Mouse (Mus musculus): ENCODE measurements around the gene Gbgt1. TPM values are rescaled to one million over a fixed set of nuclear protein-coding genes. Genes with fewer than 3 reads are reported as not detected.
A peak's percentile ranks its signal among the peaks of the same experiment; 100 is the strongest.

Gene Gbgt1
- polyA plus RNA-seq (2015; fragmentation: Nextera tagmentation; extraction: Ambion mirVana), result 1.2 and 1.4 TPM in 2 replicates

GRCm38 (mm10) chr2:28496671-28497070 is at the start of gene Gbgt1:
TSS of gene Gbgt1 (plus strand) at chr2:28496891.
- no peak within 1 kb of the TSS for H3K4me3 ChIP-seq (ENCODE audit: low read depth, low read length)
- H3K9me3 ChIP-seq (ENCODE audit: low read length), result no peaks in the 10 kb centered on the region
- H3K4me2 ChIP-seq (replicated peaks; ENCODE audit: low read depth, low read length), result 0 out of 2 replicates have a peak within 1 kb of the TSS, but pooled peaks have one; percentile 1
- no peaks in the 10 kb centered on the region for H3K4me1 ChIP-seq (ENCODE audit: insufficient read depth, low read depth, low read length)
- H3K36me3 ChIP-seq (ENCODE audit: insufficient read depth, low read length), result no peaks in the 10 kb centered on the region
- no peaks in the 10 kb centered on the region for H3K27me3 ChIP-seq (replicated peaks; ENCODE audit: insufficient read depth, low read length)
- H3K27ac ChIP-seq (ENCODE audit: low read length), result no peak within 1 kb of the TSS
- TF ChIP-seq CTCF (IDR thresholded peaks at IDR 0.05) (no peak), EP300 (IDR thresholded peaks at IDR 0.05) (no peak)
- H3K9ac ChIP-seq (replicated peaks; ENCODE audit: low read depth), result no peak within 1 kb of the TSS
- ATAC-seq (peak; percentile 17), DNase-seq (ENCODE audit: low spot score) (peak; percentile 30)
- 67% methylated on average over 5 of the region's 5 CpGs for WGBS

- Histone ChIP-seq H3K4me1 (ENCODE audit: insufficient read depth, low read depth, low read length) (no peaks in the 10 kb centered on the region), H3K4me2 (replicated peaks; ENCODE audit: low read depth, low read length) (peak overlapping the region; percentile 98), H3K9me3 (ENCODE audit: low read length) (no peaks in the 10 kb centered on the region), H3K36me3 (ENCODE audit: insufficient read depth, low read length) (no peaks in the 10 kb centered on the region), H3K27ac (ENCODE audit: low read length) (peak overlapping the region; percentile 75; the same call in 1 of the 2 replicates), H3K27me3 (replicated peaks; ENCODE audit: insufficient read depth, low read length) (no peaks in the 10 kb centered on the region), H3K9ac (replicated peaks; ENCODE audit: low read depth) (peak overlapping the region; percentile 58), H3K4me3 (ENCODE audit: low read depth, low read length) (peak overlapping the region; percentile 68)
- ATAC-seq (no peak), DNase-seq (ENCODE audit: low spot score) (no peak)
- 7% methylated on average over 11 of the region's 11 CpGs for WGBS
- TF ChIP-seq CTCF (IDR thresholded peaks at IDR 0.05) (no peak), EP300 (IDR thresholded peaks at IDR 0.05) (no peak)
These were observed 49.4 kb upstream of the Gbgt1 start for GRCm38 (mm10) chr2:28447315-28447670.

GRCm38 (mm10) chr2:28451663-28452062 is 45.0 kb upstream of the Gbgt1 start:
- no peaks in the 10 kb centered on the region for H3K4me1 ChIP-seq (ENCODE audit: insufficient read depth, low read depth, low read length)
- H3K27me3 ChIP-seq (replicated peaks; ENCODE audit: insufficient read depth, low read length), result no peaks in the 10 kb centered on the region
- WGBS, result 90% methylated on average over 11 of the region's 11 CpGs
- ATAC-seq (no peak), DNase-seq (ENCODE audit: low spot score) (no peak)
- no peak overlapping the region for H3K4me2 ChIP-seq (replicated peaks; ENCODE audit: low read depth, low read length)
- no peak overlapping the region for H3K4me3 ChIP-seq (ENCODE audit: low read depth, low read length)
- TF ChIP-seq EP300 (IDR thresholded peaks at IDR 0.05) (no peak), CTCF (IDR thresholded peaks at IDR 0.05) (no peak)
- no peaks in the 10 kb centered on the region for H3K36me3 ChIP-seq (ENCODE audit: insufficient read depth, low read length)
- H3K9ac ChIP-seq (replicated peaks; ENCODE audit: low read depth), result no peak overlapping the region
- no peak overlapping the region for H3K27ac ChIP-seq (ENCODE audit: low read length)
- no peaks in the 10 kb centered on the region for H3K9me3 ChIP-seq (ENCODE audit: low read length)

GRCm38 (mm10) chr2:28453539-28453938 is 43.2 kb upstream of the Gbgt1 start:
- no peaks in the 10 kb centered on the region for H3K36me3 ChIP-seq (ENCODE audit: insufficient read depth, low read length)
- H3K27me3 ChIP-seq (replicated peaks; ENCODE audit: insufficient read depth, low read length), result no peaks in the 10 kb centered on the region
- TF ChIP-seq CTCF (IDR thresholded peaks at IDR 0.05) (no peak), EP300 (IDR thresholded peaks at IDR 0.05) (no peak)
- WGBS, result 90% methylated on average over 6 of the region's 6 CpGs
- H3K4me2 ChIP-seq (replicated peaks; ENCODE audit: low read depth, low read length), result no peak overlapping the region
- no peaks in the 10 kb centered on the region for H3K4me1 ChIP-seq (ENCODE audit: insufficient read depth, low read depth, low read length)
- no peak overlapping the region for H3K27ac ChIP-seq (ENCODE audit: low read length)
- H3K9me3 ChIP-seq (ENCODE audit: low read length), result no peaks in the 10 kb centered on the region
- ATAC-seq, result no peak
- no peak overlapping the region for H3K4me3 ChIP-seq (ENCODE audit: low read depth, low read length)
- no peak for DNase-seq (ENCODE audit: low spot score)
- H3K9ac ChIP-seq (replicated peaks; ENCODE audit: low read depth), result no peak overlapping the region

GRCm38 (mm10) chr2:28456616-28457015 is 40.1 kb upstream of the Gbgt1 start:
- Histone ChIP-seq H3K27me3 (replicated peaks; ENCODE audit: insufficient read depth, low read length) (no peaks in the 10 kb centered on the region), H3K4me2 (replicated peaks; ENCODE audit: low read depth, low read length) (no peak overlapping the region)
- WGBS, result 71% methylated on average over 1 of the region's 1 CpGs

GRCm38 (mm10) chr2:28463919-28464318 is 32.8 kb upstream of the Gbgt1 start:
- H3K27ac ChIP-seq (ENCODE audit: low read length), result no peak overlapping the region
- peaks cover 5% of the 10 kb centered on the region for H3K4me1 ChIP-seq (ENCODE audit: insufficient read depth, low read depth, low read length)
- no peak overlapping the region for H3K4me2 ChIP-seq (replicated peaks; ENCODE audit: low read depth, low read length)
- 44% methylated on average over 3 of the region's 3 CpGs for WGBS
- peak; percentile 31 for DNase-seq (ENCODE audit: low spot score)
- TF ChIP-seq EP300 (IDR thresholded peaks at IDR 0.05) (no peak), CTCF (IDR thresholded peaks at IDR 0.05) (peak; percentile 70)
- ATAC-seq, result no peak
- no peaks in the 10 kb centered on the region for H3K9me3 ChIP-seq (ENCODE audit: low read length)
- H3K4me3 ChIP-seq (ENCODE audit: low read depth, low read length), result no peak overlapping the region
- H3K27me3 ChIP-seq (replicated peaks; ENCODE audit: insufficient read depth, low read length), result no peaks in the 10 kb centered on the region
- no peak overlapping the region for H3K9ac ChIP-seq (replicated peaks; ENCODE audit: low read depth)
- no peaks in the 10 kb centered on the region for H3K36me3 ChIP-seq (ENCODE audit: insufficient read depth, low read length)

More at GRCm38 (mm10) chr2:28456616-28457015, 40.1 kb upstream of the Gbgt1 start:
- Histone ChIP-seq H3K4me1 (ENCODE audit: insufficient read depth, low read depth, low read length) (no peaks in the 10 kb centered on the region), H3K27ac (ENCODE audit: low read length) (no peak overlapping the region), H3K9ac (replicated peaks; ENCODE audit: low read depth) (no peak overlapping the region), H3K4me3 (ENCODE audit: low read depth, low read length) (no peak overlapping the region), H3K9me3 (ENCODE audit: low read length) (no peaks in the 10 kb centered on the region), H3K36me3 (ENCODE audit: insufficient read depth, low read length) (no peaks in the 10 kb centered on the region)
- DNase-seq (ENCODE audit: low spot score) (no peak), ATAC-seq (no peak)
- TF ChIP-seq CTCF (IDR thresholded peaks at IDR 0.05), result no peak

- no peak for ATAC-seq
These were observed 31.8 kb upstream of the Gbgt1 start for GRCm38 (mm10) chr2:28464919-28465318.

More at GRCm38 (mm10) chr2:28464919-28465318, 31.8 kb upstream of the Gbgt1 start:
- no peak for DNase-seq (ENCODE audit: low spot score)
- no peak for TF ChIP-seq CTCF (IDR thresholded peaks at IDR 0.05)
- no peak for TF ChIP-seq EP300 (IDR thresholded peaks at IDR 0.05)
- Histone ChIP-seq H3K27me3 (replicated peaks; ENCODE audit: insufficient read depth, low read length) (no peaks in the 10 kb centered on the region), H3K27ac (ENCODE audit: low read length) (no peak overlapping the region), H3K4me1 (ENCODE audit: insufficient read depth, low read depth, low read length) (peaks cover 5% of the 10 kb centered on the region), H3K9ac (replicated peaks; ENCODE audit: low read depth) (no peak overlapping the region), H3K4me3 (ENCODE audit: low read depth, low read length) (no peak overlapping the region), H3K9me3 (ENCODE audit: low read length) (no peaks in the 10 kb centered on the region), H3K36me3 (ENCODE audit: insufficient read depth, low read length) (peaks cover 9% of the 10 kb centered on the region; the same call in 1 of the 2 replicates), H3K4me2 (replicated peaks; ENCODE audit: low read depth, low read length) (no peak overlapping the region)
- 76% methylated on average over 9 of the region's 9 CpGs for WGBS

Measured in lung, postnatal 0 days (tissue).